Mouse (Mus musculus): ENCODE results near the gene 1810062G17Rik.

The 1810062G17Rik gene

DNA sequence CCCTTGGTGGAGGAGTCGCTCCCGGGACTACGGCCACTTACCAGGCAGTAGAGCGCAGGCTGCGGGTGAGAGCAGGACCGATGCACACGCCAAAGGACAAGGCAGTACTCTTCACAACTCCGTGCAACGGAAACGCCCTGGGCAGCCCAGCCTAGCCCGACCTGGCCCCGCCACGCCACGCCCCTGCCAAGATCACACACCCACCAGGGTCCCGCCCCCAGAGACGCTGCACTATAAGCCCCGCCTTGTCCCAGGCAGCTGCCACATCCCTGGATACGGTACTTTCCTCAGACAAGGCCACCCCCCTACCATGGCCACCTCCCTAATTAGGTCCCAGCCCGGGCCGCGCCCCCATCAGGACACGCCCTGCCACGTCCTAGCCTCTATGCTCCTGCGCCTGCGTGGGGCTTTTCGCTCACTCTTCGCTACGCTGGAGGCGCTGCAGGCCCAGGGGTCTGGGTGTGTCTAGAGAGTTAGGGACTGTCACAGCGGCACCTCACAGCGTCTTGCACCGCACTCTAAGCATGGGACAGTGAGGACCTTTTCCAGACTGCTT lies at the start of gene 1810062G17Rik, which contains the start of gene Anxa5:
TSS of gene 1810062G17Rik (plus strand) at position 406 of the 556 bp plus-strand sequence.
TSS of gene Anxa5 (minus strand) at position 363 of the 556 bp plus-strand sequence.
- DNase-seq = peak; percentile 94

DNA sequence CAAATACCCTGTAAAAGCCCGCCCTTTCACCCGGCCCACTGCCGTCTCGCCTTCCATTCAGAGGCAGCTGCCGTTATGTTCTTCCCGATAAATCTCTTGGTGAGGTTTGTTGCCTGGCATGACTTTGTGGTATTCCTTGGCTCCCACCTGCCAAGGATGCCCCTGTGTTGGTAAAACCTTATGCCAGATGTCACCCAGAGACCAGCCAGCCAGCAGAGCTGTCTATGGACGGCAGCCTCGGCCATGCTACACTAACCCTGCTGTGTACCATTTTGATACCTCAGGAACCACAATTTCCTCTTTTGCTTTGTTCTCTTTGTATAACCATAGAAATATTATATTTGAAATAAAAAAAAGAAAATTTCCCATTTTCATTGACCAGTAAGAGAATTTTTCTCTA lies 48.4 kb upstream of the 1810062G17Rik start:
- no peak for DNase-seq

DNA sequence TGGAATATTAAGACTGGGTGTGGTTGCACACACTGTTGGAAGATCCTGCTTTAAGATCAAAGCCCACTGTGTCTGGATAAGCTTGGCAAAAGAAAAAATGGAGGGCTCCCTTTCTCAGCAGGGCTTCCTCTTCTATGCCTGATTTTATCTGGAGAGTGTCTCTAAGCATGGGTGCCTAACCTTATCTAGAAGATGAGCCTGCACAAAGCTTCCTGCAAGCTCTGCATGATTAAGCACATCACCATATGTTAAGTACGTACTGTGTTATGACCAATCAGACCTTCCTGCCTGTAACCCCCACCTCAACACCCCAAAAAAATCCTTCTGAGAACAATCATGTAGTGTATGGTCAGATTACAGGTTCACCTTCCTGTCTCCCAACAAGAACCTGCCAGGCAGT lies 45.4 kb upstream of the 1810062G17Rik start:
- DNase-seq = no peak

DNA sequence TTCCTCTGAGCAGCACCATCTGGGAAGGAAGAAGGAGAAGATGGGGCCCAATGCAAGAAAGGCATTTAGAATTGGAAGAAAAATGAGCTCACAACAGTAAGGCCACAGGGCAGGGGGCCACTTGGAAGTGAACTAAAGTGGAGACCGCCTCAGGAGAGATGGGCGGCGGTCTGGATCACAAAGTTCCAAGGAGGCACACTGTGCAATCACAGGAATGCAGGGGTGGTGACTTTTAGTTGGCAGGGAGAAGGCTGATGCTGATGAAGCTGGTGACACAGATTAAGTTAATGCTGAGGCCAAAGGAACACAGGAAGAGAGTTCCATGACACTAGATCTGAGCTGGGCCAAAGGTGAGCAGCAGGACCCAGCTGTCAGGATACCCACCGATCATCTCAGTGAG lies 35.5 kb upstream of the 1810062G17Rik start:
- DNase-seq = no peak

DNA sequence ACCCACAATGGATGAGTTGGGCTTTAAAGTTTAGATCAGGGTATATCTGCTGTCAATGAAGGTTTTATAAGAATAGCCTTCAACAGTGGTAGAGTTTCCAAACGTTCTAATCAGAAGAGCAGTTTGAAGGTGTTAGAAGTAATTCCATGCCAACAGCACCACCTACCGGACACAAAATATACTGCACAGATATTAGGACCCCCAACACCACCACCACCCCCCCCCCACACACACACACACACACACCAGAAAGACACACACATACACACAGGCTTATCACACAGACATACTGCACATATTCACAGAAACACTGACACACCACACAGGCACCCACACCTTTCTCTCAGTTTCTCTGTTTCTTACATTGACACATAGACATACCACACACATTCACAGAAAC lies 33.3 kb upstream of the 1810062G17Rik start:
- DNase-seq = peak; percentile 23

DNA sequence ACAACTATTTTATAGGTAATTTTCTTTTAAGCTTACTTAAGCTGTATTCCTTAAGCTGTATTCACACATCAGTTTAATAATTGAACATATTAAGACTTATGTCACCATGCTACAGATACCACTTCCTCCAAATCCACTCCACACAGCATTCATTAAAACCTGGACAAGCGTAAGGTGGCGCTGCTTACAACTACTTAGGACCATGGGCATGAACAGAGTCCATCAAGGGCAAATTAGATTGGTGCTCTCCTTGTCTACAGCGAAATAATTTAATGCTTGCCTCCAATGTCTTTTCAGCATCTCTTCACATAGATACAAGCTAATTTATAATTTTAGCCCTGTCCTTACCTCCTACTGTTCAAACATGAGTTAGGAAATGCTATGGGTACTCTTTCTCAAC lies 29.7 kb upstream of the 1810062G17Rik start:
- no peak for DNase-seq

DNA sequence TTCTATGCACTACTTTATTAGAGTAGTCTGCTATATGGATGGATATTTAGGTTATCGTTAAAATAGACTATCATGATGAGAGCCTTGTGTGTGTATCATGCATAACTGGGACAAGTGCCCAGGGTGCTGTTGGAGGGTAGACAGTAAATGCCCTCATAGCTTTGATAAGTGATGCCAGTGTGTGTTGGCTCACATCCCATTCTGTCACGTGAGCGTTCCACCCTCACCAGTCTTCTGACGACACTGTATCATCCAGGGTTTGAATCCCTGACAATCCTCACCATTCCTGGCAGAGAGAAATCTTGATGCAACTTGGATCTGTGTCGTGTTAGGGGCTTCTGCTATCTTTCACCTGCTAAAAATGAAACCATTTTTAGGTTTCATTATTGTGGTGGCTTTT lies 29.2 kb upstream of the 1810062G17Rik start:
- DNase-seq = no peak

DNA sequence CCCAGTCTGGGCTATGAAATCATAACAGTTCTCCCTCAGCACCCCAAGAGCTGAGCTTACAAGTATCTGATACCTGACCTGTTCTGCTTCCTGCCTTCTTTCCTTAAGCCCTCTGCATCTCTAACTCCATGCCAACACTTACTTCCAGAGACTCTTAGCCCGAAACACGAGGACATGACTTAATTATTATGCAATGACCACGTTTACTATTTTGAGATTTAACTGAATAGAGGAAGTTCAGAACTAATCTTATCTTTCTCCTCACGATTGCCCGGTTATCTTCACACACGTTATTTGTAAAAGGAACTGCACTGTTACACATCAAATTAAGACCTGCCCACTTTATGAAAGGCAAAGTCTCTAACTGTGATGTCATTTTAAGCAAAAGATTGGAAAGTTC lies 28.8 kb upstream of the 1810062G17Rik start:
- no peak for DNase-seq

DNA sequence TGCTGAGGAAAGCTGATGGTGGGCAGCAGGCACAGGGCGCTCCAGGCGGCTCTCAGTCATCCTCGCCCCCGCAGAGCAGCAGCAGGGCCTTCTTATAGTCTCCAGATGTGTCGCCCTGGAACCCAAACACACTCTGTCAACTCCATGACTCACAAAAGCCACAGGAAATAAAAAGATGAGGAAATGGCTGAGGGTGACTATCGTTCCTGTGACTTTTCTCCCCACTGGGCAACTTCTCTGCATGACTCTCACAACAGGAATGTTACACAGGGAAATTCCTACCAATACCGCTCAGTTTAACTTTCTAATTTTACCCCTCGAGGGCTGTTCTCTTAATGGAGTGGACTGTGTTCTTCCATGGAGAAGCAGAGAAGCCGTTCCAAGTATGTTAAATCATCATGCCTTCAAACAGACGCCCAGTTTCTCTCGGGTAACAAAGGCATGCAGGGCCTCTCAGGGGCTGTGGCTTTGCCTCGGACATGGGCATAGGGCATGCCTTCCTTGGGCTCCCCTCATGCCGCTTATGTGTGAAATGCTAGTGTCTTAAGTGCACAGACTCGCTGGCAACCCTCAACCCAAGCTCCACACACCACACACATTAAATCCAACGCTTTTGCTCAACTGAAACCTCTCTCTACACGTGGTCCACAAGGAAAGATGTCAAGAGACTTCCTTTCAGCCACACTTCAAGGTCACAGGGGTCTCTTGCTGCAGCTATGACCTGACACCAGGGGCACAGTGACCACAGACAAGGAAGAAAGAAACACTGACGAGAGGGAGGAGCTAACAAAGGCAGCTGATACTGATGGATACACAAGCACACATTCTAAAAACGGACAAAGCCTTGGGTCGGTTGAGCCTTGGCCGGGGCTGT lies 26.2 kb upstream of the 1810062G17Rik start:
- no peak for DNase-seq

DNA sequence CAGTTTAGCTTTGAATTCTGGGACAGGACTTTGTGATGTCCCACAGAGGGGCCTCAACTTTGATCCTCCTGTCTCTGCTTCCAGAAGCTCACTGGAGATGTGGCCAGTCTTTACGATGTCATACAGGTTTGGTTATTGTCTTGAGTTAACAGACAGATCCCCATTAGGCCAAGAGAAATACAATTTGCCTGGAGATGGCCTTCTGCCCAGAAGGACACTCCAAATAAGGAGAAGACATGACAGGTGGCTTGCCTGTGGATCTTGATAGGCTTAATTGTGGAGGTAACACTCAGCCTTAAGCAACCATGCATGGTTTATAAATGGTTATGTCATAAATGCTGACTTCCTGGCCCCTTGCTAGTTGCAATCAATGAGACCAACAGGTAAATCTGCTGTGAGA lies 23.2 kb upstream of the 1810062G17Rik start:
- no peak for DNase-seq

DNA sequence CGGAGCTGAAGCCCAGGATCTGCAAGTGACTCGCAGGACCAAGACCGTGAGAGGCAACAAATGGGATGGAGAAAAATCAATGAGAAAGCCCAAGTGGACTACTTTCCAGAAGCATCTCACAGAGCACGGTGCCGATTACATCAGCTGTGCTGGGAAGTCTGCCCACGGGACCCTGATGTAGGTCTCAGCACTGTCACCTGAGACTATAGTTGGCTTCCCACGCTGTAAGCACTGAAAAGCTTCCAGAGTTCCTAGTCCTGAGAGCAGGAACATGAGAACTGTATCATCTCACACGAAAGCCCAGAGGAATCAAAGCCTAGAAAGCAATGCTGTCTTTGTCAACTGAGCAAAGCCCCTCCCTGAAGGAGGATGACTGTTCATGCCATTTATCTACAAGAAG lies 20.6 kb upstream of the 1810062G17Rik start:
- no peak for DNase-seq

DNA sequence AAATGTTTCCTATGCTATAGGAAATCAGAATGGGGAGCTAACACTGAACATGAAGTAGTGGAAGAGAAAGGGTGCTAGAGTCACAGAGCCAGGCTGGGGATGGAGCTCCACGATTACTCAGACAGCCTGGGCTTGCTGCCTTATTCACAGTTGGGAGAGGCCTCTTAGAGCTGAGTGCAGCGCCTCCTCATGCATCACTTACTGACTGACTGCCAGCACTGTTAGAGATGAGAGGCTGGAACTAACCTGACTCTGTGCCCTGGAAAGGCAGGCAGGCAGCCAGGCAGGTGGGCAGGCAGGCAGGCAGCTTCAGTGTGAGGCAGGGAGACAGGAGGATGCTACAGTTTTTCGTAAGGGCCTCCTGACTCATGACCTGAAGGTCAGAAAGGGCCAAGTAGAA lies 20.2 kb upstream of the 1810062G17Rik start:
- no peak for DNase-seq

DNA sequence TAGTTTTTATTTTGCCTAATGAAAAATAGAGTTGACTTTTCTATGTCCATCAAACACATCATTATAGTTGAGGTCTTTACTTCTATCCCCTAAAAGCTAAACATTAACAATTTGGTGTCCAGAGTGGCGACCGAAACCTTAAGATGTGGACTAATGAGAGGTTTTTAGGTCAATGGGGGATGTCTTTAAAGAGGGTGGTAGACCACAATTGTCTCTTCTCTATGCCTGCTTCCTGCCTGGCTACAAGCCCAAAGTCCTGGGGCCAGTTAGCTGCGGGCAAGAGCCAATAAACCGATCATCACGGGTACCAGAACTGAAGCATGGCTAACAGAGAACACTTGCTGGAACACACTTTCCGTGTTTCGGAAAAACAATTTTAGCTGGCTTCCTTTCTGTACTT lies 15.0 kb upstream of the 1810062G17Rik start:
- no peak for DNase-seq

DNA sequence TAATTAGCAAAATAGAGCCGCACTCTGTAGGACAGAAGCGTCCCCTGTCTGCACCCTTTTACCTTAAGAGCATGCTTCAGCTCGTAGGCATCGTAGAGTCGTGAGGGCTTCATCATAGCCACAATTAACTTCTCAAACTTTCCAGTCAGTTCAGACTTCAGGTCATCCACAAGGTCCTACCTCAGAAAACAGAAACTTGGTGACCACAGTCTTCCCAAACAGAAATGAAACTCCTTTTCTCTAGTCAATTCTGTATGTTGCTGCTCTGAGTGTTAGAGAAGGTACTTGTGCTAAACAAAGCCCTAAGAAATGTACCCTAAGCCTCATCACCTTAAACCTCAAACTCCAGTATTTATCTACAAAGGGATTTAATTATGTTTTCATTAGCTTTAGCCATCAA lies 13.9 kb upstream of the 1810062G17Rik start:
- no peak for DNase-seq

DNA sequence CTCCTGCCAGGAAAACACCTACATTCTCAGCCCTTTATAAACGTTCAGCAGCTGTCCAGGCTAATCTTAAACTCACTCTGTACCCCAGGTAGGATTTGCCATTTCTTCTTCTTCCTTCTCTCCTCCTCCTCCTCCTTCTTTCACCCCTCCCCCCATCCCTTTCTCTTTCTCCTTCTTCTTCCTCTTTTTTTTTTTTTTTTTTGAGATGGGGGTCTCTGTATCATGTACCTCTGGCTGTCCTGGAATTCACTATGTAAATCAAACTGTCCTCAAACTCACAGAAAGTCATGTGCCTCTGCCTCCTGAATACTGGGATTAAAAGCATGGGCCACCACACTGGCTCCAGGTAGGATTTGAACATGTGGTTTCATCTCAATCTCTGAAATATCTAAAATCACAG lies 13.4 kb upstream of the 1810062G17Rik start:
- DNase-seq = no peak

DNA sequence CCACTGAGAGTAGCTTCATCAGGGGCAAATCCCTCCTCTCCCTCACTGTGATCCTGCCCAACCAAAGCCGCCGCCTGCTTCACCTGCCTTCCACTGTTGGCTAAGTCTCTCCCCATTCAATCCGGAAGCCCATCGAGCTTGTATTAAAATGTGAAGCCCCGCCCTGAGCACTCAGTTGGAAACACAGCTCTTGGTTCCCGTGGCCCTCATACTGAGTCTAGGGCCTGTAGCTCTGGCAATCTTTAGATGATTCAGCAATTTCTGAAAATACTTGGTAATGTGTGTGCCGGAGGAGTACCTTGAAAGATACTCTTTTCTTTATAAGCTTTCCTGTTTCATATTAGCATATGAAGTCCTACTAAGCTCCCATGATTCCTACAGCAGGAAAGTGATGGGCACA lies 10.2 kb upstream of the 1810062G17Rik start:
- no peak for DNase-seq

DNA sequence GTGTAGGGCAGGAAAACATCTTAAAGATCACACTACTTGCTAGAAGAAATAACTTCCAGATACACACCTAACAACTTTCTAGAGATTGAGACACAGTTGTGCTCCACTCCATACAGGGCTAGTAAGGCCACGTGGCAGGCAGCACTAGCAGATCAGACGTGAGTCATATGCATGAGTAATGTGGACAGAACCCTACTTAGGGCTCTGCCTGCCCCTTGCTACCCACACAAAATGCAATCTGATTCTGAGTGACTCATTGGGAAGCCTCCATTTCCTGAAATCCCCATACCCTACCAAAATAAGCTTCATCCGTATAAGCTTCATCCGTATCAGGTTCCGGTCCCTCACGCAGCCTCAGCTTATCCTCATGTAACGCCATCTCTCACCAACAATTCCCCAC lies 8.1 kb upstream of the 1810062G17Rik start:
- no peak for DNase-seq

DNA sequence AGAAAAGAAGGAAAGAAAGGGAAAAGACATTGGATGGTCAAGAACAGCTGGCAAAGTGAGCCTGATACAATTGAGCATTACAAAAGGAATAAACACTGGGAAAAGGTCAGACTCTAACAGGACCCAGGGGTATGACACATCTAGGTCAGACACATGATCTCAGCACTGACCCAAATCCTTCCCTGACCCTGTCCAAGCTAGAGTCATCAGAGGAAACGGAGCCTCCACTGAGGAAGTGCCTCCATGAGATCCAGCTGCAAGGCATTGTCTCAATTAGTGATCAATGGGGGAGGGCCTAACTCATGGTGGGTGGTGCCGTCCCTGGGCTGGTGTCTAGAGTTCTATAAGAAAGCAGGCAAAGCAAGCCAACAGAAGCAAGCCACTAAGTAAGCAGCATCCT lies 6.9 kb upstream of the 1810062G17Rik start:
- no peak for DNase-seq

DNA sequence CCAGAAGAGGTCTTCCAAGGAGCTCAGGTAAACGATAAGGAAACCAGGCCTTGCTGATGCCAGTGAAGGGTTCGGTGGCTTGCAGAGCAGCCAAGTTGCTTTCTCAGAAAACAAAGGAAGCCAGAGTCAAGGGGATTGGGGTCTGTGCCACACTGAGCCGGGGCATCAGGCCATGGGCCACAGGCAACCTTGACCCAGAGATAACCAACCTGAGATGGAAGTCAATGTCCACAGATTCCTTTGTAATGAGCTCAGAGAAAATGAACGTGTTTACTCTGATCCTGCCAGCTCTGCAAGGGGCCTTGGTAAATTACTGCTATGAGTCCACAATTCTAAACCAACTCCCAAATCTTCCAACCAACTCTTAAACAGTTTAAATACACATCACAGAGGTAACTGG lies 3.9 kb upstream of the 1810062G17Rik start:
- no peak for DNase-seq

DNA sequence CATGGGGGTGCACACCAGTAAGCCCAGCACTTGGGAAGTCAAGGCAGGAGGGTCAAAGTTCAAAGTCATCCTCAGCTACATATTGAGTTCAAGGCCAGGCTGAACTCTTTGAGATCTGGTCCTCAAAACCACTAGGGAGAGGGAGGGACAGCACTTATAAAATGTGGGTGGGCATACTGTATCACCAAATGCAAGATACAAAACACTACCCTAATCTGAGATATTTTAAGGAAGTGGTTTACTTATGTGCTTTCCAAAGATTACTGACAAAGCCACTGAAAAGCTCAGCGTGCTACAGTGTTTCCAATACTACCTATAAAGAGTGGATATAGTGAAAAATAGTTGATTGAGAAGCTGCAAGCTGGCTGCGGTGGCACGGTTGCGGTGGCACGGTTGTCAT lies 2.5 kb upstream of the 1810062G17Rik start:
- no peak for DNase-seq

DNA sequence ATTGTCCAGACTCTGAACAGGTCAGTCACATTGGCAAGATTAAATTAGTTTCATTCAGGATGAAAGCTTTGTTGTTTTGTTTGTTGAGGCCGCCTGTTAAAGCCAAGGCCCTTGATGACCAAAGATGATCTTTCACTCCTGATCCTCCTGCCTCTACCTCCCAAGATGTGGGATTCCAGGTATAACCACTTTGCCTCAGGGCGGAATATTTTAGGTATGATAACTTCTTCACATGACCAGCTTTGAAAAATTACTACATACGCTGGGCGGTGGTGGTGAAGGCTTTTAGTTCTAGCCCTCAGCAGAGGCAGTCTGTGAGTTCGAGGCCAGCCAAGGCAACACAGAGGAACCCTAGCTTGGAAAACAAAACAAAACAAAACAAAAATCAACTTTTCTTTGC lies 1.3 kb upstream of the 1810062G17Rik start:
- DNase-seq = no peak

DNA sequence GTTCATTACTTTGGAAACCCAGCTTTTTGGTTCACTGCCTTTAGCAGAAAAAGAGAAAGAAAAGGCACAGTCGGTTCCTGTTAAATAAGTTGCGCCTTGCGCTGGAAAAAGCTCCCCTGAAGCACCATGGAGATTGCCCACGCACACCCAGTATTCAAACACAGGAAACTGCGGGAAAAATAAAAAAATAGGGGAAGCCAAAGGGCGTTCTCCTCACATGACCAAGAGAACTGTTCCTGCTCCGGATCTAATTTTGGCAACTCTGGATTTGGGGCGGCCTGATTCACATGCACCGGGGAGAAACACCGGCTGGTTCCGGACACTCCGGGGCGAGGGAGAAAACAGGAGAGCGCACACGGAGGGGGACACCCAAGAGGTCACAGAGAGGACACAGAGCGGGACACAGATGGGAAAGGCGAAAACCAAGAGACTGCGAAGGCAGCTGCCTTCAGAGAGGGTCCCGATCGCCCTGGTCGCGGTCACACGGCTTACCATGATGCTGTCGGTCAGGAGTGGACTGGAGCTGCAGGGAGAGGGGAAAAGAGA lies 726 bp upstream of the 1810062G17Rik start:
- DNase-seq = no peak

DNA sequence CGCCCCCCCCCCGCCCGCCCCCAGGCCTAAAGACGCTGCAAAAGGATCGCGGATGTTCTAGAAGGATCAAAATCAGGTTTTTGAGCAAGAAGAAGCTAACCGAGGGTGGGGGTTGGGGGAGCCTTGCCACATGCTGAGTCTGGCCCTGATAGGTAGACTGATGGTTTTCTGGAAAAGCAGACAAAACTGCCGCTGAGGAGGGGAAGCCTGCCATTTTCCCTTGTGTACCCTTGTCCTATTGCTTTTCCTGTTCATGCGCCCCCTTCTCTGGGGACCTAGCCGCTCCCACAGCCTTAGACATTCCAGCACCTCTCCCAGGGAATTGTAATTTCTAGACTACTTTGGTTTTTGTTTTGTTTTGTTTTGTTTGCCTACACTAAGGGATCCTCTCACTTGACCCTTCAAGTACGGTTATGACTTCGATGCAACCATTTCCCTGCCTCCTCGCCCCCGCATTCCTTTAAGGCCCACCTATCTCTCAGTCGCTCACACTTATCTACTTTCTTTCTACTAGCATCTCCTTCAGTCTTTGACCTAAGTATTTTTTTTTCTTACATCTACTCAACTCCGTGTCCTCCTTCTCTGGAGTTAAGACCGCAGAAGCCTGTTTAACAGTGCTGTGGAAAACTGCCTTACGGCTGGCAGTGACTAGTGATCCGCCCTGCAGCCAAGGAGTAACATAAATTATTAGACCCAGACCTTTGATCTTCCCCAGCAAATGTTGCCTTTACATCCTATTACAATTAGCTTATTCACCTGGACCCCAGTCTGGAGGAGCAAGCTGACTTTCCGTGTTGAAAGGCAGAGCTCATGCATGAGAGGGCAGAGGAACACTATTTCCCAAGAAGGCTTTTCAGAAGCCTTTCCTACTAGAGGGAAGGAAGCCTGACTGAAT lies 771 bp downstream of the 1810062G17Rik start:
- DNase-seq = no peak
